Mouse (Mus musculus) kidney, postnatal 4 days (tissue): ENCODE results near the gene Srsf1.

Source experiments
- DNase-seq, 2 experiments: peaks; one replicate each; pipeline ENCODE4 v3.0.0; 2021; ENCODE audit warnings: mixed read lengths in 2 of 2

Gene Srsf1

DNA sequence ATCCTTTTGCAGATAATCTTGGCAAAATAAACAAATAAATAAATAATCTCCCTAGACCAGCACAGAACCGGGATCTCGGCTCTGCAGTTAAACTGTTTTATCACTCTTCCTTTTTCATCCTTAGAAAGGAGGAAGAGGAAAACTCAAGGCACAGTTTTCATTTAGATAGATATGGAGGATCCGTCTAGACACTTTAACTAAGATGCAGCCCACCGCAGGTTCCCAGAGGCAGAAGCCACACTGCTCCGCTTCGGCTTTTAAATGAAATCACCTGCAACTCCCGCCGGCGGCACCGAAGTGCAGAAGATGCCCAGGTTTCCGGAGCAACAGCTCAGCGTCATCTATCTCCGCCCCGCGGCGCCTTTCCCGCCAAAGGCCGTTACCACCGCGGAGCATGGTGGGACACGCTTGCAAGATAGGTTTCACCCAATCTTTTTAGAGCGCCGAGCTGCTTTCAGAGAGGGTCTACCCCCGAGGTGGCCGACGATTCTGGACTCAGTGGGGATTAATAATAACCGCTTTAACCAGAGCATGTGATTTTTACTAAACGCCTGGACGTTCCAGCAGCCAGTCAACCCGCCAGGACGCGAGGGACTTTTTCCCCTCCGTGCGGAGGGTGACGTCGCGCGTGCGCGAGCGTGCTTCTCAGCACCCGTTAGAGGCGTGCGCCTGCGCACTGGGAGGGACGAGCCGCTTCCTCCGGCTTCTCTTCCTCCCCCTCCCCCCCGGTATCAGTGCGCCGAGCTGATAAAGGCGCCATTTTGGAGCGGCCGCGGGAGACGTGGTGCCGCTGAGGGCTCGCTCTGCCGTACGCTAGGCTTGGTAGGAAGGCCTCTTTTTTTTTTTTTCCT is at the start of gene Srsf1:
Srsf1 (plus strand) TSS at position 430 of the 851 bp plus-strand sequence.
- peak; percentile 99 to 100 for DNase-seq

DNA sequence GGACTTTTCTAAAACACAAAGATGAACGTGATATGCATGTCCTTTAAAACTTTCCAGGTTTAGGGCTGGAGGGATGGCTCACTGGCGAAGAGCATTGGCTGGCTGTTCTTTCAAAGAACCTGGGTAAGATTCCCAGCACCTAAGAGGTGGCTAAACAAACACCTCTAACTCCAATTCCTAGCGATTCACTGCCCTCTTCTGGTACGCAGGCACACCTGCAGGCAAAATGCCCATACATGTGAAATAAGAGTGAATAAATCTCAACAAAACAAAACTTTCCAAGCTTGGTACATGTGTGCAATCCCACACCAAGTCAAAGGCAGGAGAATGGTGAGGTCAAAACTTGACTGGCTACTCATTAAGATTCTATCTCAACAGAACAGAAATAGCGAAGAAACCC is 47.4 kb upstream of the Srsf1 start:
- DNase-seq, result no peak

DNA sequence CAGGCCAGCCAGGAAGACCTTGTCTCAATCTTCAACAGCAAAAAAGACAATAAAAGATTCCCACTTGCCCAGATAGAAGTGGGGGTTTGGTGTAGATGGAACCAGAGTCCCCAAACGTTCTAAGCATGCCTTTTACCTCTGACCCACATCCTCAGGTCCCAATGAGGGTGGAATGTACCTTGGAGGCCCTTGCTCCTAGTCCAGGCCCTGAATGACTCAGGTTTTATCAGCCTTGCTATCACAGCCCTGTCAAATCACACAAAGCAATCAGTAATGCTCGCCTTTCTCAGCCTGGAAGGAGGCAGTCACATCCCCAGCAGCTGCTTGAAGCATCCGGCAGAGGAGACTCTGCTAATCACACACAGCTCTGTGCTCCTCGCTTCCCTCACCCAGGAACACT is 44.4 kb upstream of the Srsf1 start:
- no peak for DNase-seq

DNA sequence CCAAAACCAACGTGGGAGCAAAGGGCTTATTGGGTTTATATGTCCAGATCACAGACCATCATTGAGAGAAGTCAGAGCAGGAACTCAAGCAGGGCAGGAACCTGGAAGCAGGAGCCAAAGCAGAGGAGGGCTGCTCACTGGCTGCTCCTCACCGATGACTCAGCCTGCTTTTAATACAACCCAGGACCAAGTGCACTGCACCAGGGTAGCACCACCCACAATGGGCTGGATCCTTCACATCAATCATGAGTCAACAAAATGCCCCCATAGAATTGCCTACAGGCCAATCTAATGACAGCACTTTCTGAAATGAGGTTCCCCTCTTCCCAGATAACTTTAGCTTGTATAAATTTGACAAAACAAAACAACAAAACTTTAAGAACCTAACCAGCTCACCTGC is 43.0 kb upstream of the Srsf1 start:
- DNase-seq, result no peak

DNA sequence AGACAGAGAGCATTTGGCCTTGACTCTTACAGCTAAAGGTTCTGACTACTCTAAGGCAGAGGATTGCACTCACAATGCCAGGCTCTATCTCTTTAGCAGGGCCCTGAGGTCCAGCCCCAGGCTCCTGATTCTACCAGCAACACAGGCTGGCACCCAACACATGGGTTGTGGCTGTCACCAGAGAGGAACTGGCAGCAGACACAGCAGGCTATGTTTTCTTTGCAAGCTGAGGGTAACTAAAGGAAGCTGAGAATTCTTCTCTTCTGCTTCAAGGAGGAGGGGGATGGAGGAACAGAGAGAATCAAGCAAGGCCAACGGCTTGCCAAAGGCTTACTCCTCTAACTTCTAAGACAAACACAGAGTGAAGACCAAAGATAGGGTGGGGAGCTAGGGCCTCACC is 38.5 kb upstream of the Srsf1 start:
- DNase-seq, result no peak

DNA sequence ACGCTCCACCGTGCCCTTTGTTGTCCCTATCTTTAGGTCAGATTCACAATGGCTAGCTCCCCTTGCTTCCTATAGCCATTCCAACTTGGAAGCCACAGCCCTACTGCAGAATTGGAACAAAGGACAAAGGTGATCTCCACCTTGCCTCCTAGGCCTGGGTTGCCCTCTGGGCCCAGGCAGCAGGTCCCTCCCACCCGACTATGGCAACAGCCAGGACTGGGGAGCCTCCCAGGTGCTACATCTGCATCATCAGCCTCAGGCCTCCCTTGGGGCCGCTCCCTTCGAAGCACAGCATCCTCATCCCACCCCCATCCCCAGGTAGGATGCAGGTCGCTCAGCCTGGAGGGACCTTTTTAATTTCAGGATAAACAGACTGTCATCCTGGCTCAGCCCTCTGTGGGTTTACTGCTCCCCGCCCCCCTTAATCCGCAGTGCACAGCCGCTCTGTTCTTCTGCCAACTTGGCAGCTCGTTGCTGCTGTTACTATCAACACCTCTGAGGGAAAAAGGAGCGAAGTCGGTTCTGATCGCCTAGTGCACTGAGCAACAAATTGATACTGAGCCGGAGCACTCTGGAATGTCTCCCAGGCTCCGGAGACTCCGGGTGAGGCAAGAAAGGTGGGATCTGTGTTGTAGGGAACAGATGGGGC is 37.5 kb upstream of the Srsf1 start:
- peak; percentile 7 to 25 for DNase-seq

DNA sequence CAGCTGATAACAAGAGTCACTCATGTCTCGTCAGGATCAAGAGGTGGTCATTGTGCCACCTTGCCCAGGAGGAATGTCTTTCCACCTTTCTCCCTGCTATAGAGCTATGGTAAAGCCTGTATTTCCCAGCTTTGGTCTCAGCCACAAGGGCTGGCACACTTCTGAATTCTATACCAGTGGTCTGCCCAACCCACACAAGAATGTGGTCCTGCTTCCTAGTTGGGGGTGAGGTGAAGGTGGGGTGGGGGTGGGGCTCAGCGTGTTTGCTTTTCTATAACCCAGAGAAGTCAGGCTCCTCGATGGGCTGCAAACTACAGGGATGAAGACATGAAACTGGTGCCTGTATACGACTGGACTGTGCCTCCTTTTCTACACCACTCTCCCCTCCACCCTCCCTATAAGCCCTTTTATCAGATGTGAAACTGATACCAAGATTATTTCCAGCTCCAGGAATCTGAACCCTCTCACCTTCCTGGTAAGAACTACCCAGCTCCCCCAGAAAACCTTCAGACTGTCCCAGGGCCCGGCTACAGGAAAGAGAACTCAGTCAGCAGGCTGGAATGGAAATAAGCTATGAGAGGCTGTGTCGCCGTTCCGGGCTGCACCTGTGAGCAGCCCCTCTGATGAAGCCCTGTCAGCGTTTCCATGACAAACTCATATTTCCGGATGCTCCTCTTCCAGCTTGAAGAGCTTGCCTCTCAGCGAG is 35.8 kb upstream of the Srsf1 start:
- DNase-seq, result no peak

DNA sequence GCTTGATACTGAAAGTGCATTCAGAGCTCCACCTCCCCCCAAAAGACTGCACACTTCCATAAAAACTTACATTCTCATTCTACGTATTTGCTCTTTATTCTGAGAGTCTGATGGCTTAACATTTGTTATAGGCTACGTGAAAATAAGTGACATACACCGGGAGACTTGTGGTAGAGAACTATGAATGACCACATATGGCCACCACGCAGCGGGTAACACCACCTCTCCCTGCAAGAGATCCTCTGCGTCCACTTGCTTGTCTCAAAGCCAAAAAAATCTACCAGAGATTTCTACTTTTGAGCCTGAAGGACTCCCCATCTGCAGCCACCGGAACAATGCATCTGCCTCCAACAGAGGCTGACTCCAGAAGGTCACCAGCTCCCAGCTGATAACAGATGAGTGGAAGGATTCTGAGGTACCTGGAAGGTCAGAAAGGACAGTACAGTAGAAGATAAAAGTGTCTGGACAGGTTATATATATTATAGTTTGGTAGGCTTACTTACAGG is 35.2 kb upstream of the Srsf1 start:
- DNase-seq, result no peak

DNA sequence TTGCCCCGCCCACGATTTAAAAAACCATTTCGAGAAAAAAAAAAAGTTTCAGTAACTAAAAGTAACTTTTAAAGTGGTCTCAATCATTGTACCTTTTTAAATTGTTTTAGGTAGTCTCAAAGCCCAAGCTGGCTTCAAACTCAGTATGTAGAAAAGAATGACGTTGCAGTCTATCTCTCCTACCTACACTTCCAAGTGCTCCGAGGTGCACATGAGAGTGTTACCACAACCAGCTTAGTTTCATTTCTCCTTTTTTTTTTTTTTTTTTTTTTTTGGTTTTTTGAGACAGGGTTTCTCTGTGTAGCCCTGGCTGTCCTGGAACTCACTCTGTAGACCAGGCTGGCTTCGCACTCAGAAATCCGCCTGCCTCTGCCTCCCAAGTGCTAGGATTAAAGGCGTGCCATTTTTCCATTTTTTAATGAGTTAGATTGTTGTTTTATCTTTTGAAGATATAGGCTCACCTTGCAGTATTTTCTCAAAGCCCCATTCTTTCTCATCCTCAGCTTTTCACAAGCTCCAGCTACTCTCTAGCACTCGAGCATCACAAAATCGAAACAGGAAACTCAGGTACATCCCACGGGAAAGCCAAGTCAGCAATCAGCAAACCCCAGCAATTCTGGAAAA is 34.4 kb upstream of the Srsf1 start:
- no peak for DNase-seq

DNA sequence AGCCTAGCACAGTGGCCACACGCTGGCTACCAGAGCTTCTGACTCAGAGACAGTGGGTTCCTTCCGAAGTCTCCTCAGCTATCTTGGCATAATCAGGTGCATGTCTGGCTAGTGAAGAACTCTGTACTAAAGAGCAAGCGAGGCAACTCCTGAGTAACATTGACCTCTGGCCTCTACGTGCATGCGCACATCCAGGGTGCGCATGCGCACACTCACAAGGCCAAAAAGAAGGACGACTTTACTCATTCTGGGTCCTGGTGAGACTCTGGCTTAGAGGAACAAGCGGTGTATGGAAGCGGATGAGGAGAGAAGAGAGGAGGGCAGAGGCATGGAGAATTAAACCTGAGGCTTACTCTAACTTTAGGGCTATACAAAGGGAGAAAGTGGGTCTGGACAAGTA is 33.5 kb upstream of the Srsf1 start:
- DNase-seq, result no peak

DNA sequence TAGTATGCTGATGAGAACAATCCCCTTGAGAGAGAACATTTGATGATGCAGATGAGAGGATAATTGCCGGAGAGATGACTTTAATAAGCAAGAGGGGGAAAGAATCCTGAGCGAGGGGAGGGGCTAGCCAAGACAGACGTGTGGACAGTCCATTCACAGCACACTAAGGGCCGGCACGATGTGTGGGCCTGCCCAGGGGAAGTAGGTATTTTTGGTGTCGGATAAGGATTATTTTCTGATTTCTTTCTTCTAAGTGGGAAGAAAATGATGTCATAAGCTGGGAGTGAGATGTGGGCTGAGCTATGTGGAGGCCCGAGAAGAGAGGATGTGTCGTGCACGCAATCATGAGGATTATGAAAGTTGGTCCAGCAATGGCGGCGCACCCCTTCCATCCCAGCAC is 32.0 kb upstream of the Srsf1 start:
- no peak for DNase-seq

DNA sequence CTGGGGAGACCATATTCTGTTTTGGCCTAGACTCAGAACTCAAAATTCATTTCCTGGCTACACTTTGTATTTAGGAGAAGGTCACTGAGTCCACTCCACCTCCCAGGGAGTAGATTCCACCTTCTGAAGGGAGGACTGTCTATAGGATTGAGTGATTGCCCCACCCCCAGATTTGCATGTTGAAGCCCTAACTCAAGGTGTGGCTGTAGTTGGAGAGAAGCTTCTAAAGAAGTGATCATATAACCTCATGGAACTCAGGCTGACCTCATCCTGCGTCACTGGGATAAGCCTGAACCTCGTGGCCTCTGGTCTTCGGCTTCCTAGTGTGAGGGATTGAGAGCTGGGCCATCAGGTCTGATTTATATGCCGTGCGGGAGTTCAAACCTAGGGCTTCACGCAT is 31.4 kb upstream of the Srsf1 start:
- DNase-seq, result no peak

DNA sequence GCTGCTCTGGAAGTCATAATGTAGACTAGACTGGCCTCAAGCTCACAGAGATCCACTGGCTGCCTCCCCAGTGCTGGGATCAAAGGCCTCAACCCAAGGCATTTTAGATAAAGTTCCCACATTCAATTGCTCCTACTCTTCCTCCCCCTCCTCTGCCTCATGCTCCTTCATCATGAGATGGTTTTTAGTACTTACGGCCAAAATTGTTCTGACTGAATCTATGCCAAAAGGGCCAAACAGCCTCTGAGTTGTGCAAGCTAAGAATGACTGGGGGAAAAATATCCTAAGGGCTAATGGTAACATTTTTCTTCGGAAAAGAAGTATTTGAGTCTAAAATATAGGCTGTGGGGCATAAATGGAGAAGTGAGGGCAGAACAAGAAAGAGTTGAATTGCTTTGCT is 23.2 kb upstream of the Srsf1 start:
- DNase-seq, result no peak

DNA sequence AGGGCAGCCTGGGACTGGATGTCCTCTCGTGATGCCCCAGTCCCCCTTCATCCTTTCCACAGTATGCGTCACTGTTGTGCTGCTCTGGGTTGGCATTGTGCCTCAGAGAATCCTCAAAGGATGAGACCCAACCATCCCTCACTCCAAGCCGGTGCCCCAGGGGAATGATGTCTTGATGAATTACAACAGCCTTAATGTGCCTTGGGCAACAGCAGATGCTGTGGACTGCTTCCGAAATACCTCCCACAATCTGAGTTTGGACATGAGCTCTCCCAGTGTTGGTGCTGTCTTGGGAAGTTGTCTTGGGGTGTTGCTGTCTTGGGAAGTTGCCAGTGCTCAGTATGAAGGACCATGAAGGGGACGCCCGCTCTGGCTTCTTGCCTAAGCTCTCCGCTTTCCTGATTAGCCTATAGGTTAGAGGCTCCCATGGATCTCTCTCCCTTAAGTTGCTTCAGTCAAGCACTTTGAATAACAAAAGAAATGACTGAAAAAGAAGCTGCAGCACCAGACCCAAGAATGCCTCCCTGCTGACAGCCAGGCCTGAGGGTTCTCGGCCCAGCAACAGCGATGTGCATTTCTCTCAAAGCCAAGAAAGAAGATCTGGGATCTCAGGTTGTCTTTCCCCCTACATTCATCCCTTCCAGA is 19.7 kb upstream of the Srsf1 start:
- DNase-seq, result no peak

DNA sequence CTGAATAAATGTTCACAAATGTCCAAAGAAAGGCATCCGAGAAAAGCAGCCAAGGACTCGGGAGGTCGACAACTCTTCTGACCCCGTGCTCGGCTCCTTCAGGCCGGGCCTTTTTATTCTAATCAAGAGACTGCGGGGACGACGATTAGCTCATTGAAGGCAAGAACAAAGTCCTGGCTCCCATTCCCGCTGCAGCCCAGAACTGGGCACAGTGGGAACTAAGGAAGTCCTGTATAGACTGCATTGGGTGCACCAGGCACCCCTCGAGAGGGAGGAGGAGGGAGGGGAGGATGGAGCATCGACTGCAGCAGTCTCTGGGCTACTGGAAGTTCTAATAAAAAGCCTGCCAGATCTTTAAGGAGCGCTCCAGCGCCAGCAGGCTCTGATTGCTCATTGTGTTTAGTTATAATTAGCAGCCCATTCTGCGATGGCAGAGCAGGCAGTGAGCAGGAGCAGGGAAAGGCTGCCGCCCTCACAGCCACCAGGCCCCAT is 18.9 kb upstream of the Srsf1 start:
- DNase-seq, result no peak

DNA sequence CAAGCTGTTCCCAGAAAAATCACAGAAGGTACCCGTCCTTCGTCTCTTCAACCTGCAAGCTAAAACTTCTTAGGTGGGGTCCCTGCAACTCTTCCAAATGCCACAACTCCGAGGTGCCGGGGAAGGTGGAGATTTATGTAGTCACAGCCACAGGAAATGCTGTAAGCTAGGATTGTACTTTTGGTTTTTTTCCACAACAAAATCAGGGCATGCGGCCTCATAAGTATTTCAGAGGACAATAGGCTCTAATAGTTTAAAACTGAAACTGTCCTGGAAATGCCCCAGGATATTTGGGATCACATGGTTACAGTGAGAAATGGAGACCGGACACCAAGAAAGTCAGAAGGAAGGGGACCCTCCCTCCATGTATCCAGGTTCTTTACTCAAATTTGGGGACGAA is 17.0 kb upstream of the Srsf1 start:
- DNase-seq, result no peak

DNA sequence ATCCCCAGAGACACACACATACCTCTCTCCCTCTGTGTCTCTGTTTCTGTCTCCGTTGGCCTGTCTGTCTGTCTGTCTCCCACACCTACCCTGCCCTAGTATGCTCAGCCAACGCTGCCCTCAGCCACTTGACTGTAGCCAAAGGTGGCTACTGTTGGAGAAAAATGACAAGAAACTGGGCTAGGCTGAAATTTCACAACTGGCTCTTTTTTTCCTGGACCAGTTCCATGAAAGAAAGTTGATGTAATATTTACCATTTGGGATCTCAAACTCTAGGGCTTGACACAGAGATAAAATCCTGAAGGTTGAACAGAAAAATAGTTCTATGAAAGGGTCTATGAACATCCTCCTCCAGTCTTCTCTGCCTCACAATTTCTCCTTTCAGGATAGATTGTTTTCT is 16.3 kb upstream of the Srsf1 start:
- no peak for DNase-seq

DNA sequence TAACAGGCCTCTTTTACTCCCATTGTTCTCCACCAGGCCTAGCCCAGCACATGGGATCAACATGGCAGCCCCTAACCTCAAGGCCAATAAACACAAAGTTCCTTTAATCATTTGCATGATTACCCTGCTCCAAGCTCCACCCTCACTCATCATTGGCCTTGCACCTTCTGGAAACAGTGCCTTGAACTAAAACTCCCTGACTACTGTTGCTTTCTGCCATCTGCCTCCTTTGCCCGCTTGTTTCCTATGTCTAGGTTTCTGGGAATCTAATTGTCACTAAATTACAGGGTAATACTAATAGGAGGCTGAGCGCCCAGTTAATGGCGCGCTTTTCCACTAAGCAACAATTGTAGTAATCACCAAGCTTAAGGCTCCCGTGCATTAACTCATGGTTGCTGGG is 15.4 kb upstream of the Srsf1 start:
- no peak for DNase-seq

DNA sequence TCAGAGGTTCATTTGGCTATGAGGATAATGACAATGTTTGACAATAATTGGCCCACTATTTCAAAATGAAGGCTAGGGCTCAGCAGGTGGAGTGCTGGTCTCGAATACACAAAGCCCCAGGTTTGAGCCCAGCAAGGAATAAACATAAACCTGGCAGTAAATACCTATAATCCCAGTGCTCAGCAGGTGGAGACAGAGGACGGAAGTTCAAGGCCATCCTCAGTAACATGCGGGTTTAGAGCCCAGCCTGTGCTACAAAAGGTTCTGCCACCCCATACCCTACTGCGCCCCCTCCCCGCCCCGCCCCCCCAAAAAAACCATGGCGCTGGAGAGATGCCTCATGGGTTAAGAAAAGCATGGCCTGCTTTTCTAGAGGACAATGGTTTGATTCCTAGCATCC is 11.2 kb upstream of the Srsf1 start:
- DNase-seq, result no peak

DNA sequence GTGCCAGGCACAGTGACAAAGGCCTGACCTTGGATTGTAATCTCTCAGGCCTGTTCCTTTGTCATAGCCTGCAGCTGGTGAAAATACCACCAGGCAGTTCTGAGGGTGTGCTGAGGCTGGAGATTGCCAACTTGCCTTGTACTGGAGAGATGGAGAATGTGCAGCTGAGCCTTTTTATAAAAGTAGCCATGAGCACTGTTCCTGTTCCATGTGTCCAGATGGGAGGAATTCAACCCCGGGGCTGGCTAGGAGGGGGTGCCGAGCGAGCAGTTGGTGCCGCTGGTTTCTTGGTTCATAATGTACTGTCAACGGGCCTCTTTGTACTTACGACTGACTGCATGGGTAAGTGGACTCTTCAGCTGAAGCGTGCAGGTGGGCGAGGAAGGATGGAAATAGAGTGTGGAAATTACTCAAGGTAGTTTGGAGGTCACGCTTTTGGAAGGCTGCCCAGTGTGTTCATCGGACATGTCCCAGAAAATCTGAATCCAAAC is 10.4 kb upstream of the Srsf1 start:
- DNase-seq, result no peak

DNA sequence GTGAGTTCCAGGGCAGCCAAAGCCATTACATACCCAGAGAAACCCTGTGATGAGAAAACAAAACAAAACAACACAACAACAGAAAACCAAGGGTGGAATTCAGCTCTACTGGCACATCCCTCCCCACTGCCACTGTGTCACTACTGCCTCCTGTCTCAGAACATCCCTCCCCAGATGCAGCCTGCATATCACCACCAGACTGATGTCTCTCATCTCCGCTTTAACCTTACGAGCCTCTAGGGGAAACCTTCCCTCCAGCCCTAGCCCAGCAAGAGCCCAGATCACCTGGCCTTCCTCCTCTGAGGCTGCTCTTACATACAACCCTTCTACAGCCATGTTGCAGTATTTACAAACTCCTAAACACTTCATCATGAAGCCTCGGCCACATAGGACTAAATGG is 9.8 kb upstream of the Srsf1 start:
- DNase-seq, result no peak

DNA sequence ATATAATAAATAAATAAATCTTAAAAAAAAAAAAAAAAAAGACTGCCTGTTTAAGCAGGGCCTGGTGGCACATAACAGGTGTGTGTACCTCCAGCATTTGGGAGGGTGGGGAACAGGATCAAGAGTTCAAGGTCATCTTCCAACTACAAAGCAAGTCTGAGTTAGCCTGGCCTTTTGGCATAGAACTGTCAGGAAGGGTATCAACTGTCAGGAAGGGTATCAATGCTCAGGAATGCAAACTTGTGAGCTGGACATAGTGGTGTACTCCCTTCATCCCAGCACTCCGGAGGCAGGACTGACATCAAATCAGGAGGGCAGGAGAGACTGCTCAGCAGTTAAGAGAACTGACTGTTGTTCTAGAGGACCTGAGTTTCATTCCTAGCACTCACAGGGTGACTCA is 8.1 kb upstream of the Srsf1 start:
- DNase-seq, result no peak
